Mouse (Mus musculus) leukemia stem cell, adult 10-12 weeks (primary cell): ENCODE data around the gene Smok3c. TPM values are rescaled to one million over a fixed set of nuclear protein-coding genes. Genes with fewer than 3 reads are reported as not detected.

Experiments used
- polyA plus RNA-seq: library from polyadenylated mRNA; stranded (reverse); fragments of >175 nt; gene quantifications from 2 replicates; pipeline ENCODE4 v1.2.3, GENCODE M21; 2012; ENCODE audit warnings: low replicate concordance

The Smok3c gene
- not detected in 2 replicates for polyA plus RNA-seq

GRCm38 (mm10) chr5:138052894-138053293 is at the start of gene Smok3c:
Gene Smok3c, plus strand, starts transcription at chr5:138053194.

GRCm38 (mm10) chr5:138020961-138021479 is 32.0 kb upstream of the Smok3c start, which contains the start of the genes Smok3a and Smok3b:
Gene Smok3a, plus strand, starts transcription at chr5:138021261.
Gene Smok3b, plus strand, starts transcription at chr5:138021429.

GRCm38 (mm10) chr5:138084996-138085395 is 32.0 kb downstream of the Smok3c start, which contains the start of gene Zkscan1:
Gene Zkscan1, plus strand, starts transcription at chr5:138085084.

Other genes with a start within 250 kb of the Smok3c start
- 1.4 and 2.4 TPM in 2 replicates for gene Pilra, start 216.9 kb upstream of the Smok3c start, polyA plus RNA-seq
- 0.53 and 1.3 TPM in 2 replicates for gene Pilrb1, start 195.1 kb upstream of the Smok3c start, polyA plus RNA-seq
- gene Pilrb2, start 181.4 kb upstream of the Smok3c start, polyA plus RNA-seq: 0.57 and 1.4 TPM in 2 replicates
- not detected in 2 replicates for gene Cyp3a13, start 131.6 kb upstream of the Smok3c start, polyA plus RNA-seq
- gene Gjc3, start 90.1 kb upstream of the Smok3c start, polyA plus RNA-seq: not detected in 2 replicates
- not detected in 2 replicates for gene Azgp1, start 71.7 kb upstream of the Smok3c start, polyA plus RNA-seq
- not detected in 2 replicates for gene Smok3a, start 31.9 kb upstream of the Smok3c start, polyA plus RNA-seq
- 0.16 TPM in 1 of 2 replicates, not detected in the other for gene Smok3b, start 31.8 kb upstream of the Smok3c start, polyA plus RNA-seq
- 0.27 and 1.0 TPM in 2 replicates for gene Zkscan1, start 31.9 kb downstream of the Smok3c start, polyA plus RNA-seq
- 0.10 and 2.4 TPM in 2 replicates for gene Zscan21, start 63.7 kb downstream of the Smok3c start, polyA plus RNA-seq
- 0.14 and 0.35 TPM in 2 replicates for gene Zfp113, start 102.5 kb downstream of the Smok3c start, polyA plus RNA-seq
- gene Cops6, start 107.9 kb downstream of the Smok3c start, polyA plus RNA-seq: 53.6 and 54.5 TPM in 2 replicates
- 6.8 and 39.7 TPM in 2 replicates for gene Ap4m1, start 118.8 kb downstream of the Smok3c start, polyA plus RNA-seq
- gene Mcm7, start 119.2 kb downstream of the Smok3c start, polyA plus RNA-seq: 8.8 and 61.5 TPM in 2 replicates
- 17.3 and 54.2 TPM in 2 replicates for gene Taf6, start 134.3 kb downstream of the Smok3c start, polyA plus RNA-seq
- 0.21 and 0.73 TPM in 2 replicates for gene Cnpy4, start 134.3 kb downstream of the Smok3c start, polyA plus RNA-seq
- 4.0 and 4.9 TPM in 2 replicates for gene Mblac1, start 141.1 kb downstream of the Smok3c start, polyA plus RNA-seq
- gene Nxpe5, start 172.7 kb downstream of the Smok3c start, polyA plus RNA-seq: 1.9 and 2.3 TPM in 2 replicates
- gene Lamtor4, start 202.3 kb downstream of the Smok3c start, polyA plus RNA-seq: 29.2 and 39.5 TPM in 2 replicates
- 293 and 299 TPM in 2 replicates for gene BC037034, start 210.8 kb downstream of the Smok3c start, polyA plus RNA-seq
- gene Gal3st4, start 219.6 kb downstream of the Smok3c start, polyA plus RNA-seq: not detected in 2 replicates
- gene Gm43720, start 226.8 kb downstream of the Smok3c start, polyA plus RNA-seq: not detected in 2 replicates
- gene Gpc2, start 226.8 kb downstream of the Smok3c start, polyA plus RNA-seq: 0.63 and 1.2 TPM in 2 replicates
- gene Stag3, start 227.0 kb downstream of the Smok3c start, polyA plus RNA-seq: 0.50 and 5.3 TPM in 2 replicates